Mouse (Mus musculus): Measurements from ENCODE around the gene Thsd7a. TPM values are rescaled to one million over a fixed set of nuclear protein-coding genes. Genes with fewer than 3 reads are reported as not detected.

Thsd7a gene
- 2.7 TPM in 2 replicates for polyA plus RNA-seq (2016; fragmentation: Nextera tagmentation; extraction: Ambion mirVana)

- no peaks in the 10 kb centered on the region for H3K9me3 ChIP-seq
- H3K4me3 ChIP-seq, result peak within 1 kb of the TSS; percentile 79
- H3K4me1 ChIP-seq, result no peaks in the 10 kb centered on the region
- peak; percentile 80 for DNase-seq (ENCODE audit: low spot score)
- H3K27me3 ChIP-seq (ENCODE audit: insufficient read depth, poor library complexity, severe bottlenecking), result no peaks in the 10 kb centered on the region
- peak within 1 kb of the TSS; percentile 84 for H3K27ac ChIP-seq
- H3K36me3 ChIP-seq, result no peaks in the 10 kb centered on the region
- WGBS, result under 1% methylated on average over 56 of the region's 56 CpGs
Observed at GRCm38 (mm10) chr6:12748787-12749530, at the start of gene Thsd7a. TSS of gene Thsd7a (minus strand) at chr6:12749410.

- no peak overlapping the region for H3K27ac ChIP-seq
- H3K36me3 ChIP-seq, result no peaks in the 10 kb centered on the region
- no peaks in the 10 kb centered on the region for H3K9me3 ChIP-seq
- H3K27me3 ChIP-seq (ENCODE audit: insufficient read depth, poor library complexity, severe bottlenecking), result no peaks in the 10 kb centered on the region
- no peaks in the 10 kb centered on the region for H3K4me1 ChIP-seq
- no peak overlapping the region for H3K4me3 ChIP-seq
- DNase-seq (ENCODE audit: low spot score), result no peak
- WGBS, result 69% methylated on average over 2 of the region's 2 CpGs
Observed at GRCm38 (mm10) chr6:12787129-12787528, 37.9 kb upstream of the Thsd7a start.

DNA sequence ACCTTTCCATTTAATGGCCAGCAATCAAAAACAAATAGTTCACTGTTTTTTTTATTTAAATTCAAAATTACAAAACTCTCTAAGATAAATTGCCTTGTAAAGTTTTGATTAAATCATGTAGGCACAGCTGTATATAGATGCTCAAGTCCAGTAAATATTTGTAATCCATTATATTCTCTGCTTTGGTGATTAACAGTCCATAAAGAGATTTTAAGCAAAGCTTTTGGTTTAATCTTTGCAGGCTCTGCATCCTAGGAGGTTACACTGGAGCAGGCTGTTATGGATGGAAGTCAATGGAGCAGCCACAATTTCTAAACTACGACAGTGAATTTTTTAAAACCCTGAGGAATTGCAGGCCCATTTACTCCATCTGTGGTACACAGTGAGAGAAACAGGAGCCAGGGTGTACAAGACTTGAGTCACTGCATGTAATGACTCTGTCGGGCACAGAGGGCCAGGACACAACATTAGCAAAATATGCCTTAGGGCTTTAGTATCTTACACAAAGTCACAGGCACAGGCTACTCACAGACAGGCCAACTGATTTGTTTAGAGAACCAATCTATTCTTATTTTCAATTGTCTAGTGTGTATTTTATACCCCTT is 37.3 kb upstream of the Thsd7a start:
- H3K4me3 ChIP-seq, result no peak overlapping the region
- no peaks in the 10 kb centered on the region for H3K27me3 ChIP-seq (ENCODE audit: insufficient read depth, poor library complexity, severe bottlenecking)
- H3K27ac ChIP-seq, result no peak overlapping the region
- no peaks in the 10 kb centered on the region for H3K36me3 ChIP-seq
- no peaks in the 10 kb centered on the region for H3K9me3 ChIP-seq
- H3K4me1 ChIP-seq, result no peaks in the 10 kb centered on the region
- no peak for DNase-seq (ENCODE audit: low spot score)
- WGBS, result 73% methylated on average over 2 of the region's 2 CpGs

DNA sequence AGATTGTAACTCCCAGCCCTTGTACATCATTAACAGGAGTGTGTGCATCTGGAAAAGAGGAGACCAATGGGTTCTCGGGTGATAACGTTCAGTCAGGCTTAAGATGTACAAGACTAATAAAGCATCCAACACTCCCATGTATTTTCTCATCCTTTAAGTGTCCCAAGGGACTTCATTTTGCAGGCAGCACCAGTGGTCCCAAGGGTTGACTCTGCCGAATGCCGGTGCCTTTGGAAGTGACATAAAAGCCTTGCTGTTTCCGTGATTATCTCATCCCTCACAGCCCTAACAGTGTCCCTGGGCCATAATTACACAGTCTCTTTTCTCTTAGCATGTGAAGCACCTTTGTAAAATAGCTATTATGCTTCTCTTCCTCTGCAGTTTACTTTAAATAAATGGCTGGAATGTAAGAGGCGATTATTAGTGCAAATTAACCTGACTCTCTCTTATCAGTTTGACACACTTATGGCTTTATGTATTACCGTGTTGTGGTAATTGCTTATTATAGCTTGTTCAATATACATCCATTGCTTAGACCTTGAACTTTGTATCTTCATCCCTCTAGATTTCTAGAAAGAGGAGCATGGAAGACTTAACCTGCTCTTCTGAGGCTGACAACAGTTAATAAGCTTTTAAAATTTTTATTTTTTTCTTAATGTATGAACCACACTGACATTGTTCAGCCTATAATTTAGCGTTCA is 35.9 kb upstream of the Thsd7a start:
- Histone ChIP-seq H3K27me3 (ENCODE audit: insufficient read depth, poor library complexity, severe bottlenecking) (no peaks in the 10 kb centered on the region), H3K4me3 (no peak overlapping the region), H3K4me1 (no peaks in the 10 kb centered on the region), H3K9me3 (no peaks in the 10 kb centered on the region), H3K27ac (no peak overlapping the region), H3K36me3 (no peaks in the 10 kb centered on the region)
- DNase-seq (ENCODE audit: low spot score), result no peak
- 83% methylated on average over 8 of the region's 8 CpGs for WGBS

DNA sequence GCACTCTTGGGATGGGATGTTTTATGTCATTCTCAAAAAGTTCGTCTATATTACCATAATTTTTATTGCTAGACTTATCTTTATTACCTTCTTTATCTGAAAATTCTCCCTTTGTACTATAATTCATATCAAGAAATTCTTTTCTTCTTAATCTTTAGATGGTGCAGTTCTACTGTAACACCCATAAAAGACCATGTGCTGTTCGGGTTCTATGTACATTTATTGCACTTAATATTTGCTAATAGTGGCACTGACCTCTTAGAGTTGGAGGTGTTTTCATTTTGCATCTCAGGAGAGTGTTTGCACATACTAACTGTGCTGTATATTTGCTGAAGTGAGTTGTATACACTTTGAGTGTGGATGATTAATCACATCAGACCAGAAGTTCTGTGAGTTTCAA is 23.6 kb upstream of the Thsd7a start:
- no peaks in the 10 kb centered on the region for H3K4me1 ChIP-seq
- no peak overlapping the region for H3K27ac ChIP-seq
- no peaks in the 10 kb centered on the region for H3K27me3 ChIP-seq (ENCODE audit: insufficient read depth, poor library complexity, severe bottlenecking)
- no peaks in the 10 kb centered on the region for H3K36me3 ChIP-seq
- no peak for DNase-seq (ENCODE audit: low spot score)
- H3K4me3 ChIP-seq, result no peak overlapping the region
- WGBS, result 68% methylated on average over 2 of the region's 2 CpGs
- no peaks in the 10 kb centered on the region for H3K9me3 ChIP-seq

- no peak for DNase-seq (ENCODE audit: low spot score)
- H3K36me3 ChIP-seq, result no peaks in the 10 kb centered on the region
- H3K4me1 ChIP-seq, result no peaks in the 10 kb centered on the region
- WGBS, result 80% methylated on average over 6 of the region's 6 CpGs
- no peaks in the 10 kb centered on the region for H3K27me3 ChIP-seq (ENCODE audit: insufficient read depth, poor library complexity, severe bottlenecking)
- H3K4me3 ChIP-seq, result no peak overlapping the region
- no peak overlapping the region for H3K27ac ChIP-seq
- H3K9me3 ChIP-seq, result no peaks in the 10 kb centered on the region
Observed at GRCm38 (mm10) chr6:12765191-12765590, 16.0 kb upstream of the Thsd7a start.

DNA sequence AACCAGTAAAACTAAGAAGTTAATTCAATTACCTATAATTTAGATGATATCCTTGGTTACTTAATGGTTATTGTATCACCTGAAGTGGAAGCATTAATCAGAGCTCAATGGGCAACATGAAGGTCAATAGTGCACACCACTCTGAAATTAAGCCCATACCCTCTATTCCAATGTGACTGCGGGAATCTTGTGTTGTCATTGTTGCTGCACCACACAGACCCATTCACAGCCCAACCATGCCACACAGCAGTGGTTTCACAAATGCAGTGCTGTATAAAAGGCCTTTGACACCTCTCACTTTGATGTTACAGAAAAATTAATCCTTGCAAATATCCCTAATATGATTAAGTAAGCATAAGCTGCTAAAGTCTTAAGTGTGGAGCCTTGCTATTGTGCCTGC is 15.4 kb upstream of the Thsd7a start:
- Histone ChIP-seq H3K27ac (no peak overlapping the region), H3K27me3 (ENCODE audit: insufficient read depth, poor library complexity, severe bottlenecking) (no peaks in the 10 kb centered on the region), H3K4me1 (no peaks in the 10 kb centered on the region), H3K36me3 (no peaks in the 10 kb centered on the region), H3K9me3 (no peaks in the 10 kb centered on the region), H3K4me3 (no peak overlapping the region)
- DNase-seq (ENCODE audit: low spot score), result no peak
- WGBS, result 73% methylated on average over 1 of the region's 1 CpGs

- Histone ChIP-seq H3K27ac (no peak overlapping the region), H3K4me3 (no peak overlapping the region), H3K9me3 (no peaks in the 10 kb centered on the region), H3K36me3 (no peaks in the 10 kb centered on the region), H3K27me3 (ENCODE audit: insufficient read depth, poor library complexity, severe bottlenecking) (no peaks in the 10 kb centered on the region), H3K4me1 (no peaks in the 10 kb centered on the region)
- WGBS, result 89% methylated on average over 3 of the region's 3 CpGs
- no peak for DNase-seq (ENCODE audit: low spot score)
Observed at GRCm38 (mm10) chr6:12763816-12764215, 14.6 kb upstream of the Thsd7a start.

- 82% methylated on average over 8 of the region's 8 CpGs for WGBS
- no peak overlapping the region for H3K27ac ChIP-seq
- no peaks in the 10 kb centered on the region for H3K9me3 ChIP-seq
- H3K27me3 ChIP-seq (ENCODE audit: insufficient read depth, poor library complexity, severe bottlenecking), result no peaks in the 10 kb centered on the region
- DNase-seq (ENCODE audit: low spot score), result no peak
- no peak overlapping the region for H3K4me3 ChIP-seq
- no peaks in the 10 kb centered on the region for H3K36me3 ChIP-seq
- H3K4me1 ChIP-seq, result no peaks in the 10 kb centered on the region
Observed at GRCm38 (mm10) chr6:12759328-12760193, 10.4 kb upstream of the Thsd7a start.

- no peak overlapping the region for H3K4me3 ChIP-seq
- H3K27ac ChIP-seq, result no peak overlapping the region
- DNase-seq (ENCODE audit: low spot score), result no peak
- no peaks in the 10 kb centered on the region for H3K4me1 ChIP-seq
- H3K27me3 ChIP-seq (ENCODE audit: insufficient read depth, poor library complexity, severe bottlenecking), result no peaks in the 10 kb centered on the region
- H3K9me3 ChIP-seq, result no peaks in the 10 kb centered on the region
- H3K36me3 ChIP-seq, result no peaks in the 10 kb centered on the region
Observed at GRCm38 (mm10) chr6:12752297-12752696, 3.1 kb upstream of the Thsd7a start.

DNA sequence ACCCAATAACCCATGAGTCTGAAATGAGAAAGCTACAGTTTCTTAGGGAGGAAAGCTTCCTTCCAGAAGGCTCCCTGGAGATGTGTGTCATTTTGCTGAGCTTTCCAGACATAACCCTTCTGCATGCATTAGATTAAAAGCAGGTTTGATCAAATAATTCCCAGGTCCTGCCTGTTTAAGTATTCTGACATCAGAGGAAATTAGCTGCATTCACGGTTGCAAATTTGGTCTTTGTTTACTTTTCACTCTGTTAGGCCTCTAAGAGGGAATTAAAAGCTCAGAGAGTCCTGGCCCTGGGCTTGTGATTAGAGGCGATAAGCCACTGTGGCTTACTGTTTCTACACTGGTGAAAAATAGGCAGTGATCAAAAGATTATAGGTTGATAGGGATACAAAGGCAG is 1.2 kb upstream of the Thsd7a start:
- Histone ChIP-seq H3K4me1 (no peaks in the 10 kb centered on the region), H3K9me3 (no peaks in the 10 kb centered on the region), H3K27ac (no peak overlapping the region), H3K27me3 (ENCODE audit: insufficient read depth, poor library complexity, severe bottlenecking) (no peaks in the 10 kb centered on the region), H3K36me3 (no peaks in the 10 kb centered on the region), H3K4me3 (no peak overlapping the region)
- no peak for DNase-seq (ENCODE audit: low spot score)
- WGBS, result 28% methylated on average over 2 of the region's 2 CpGs

- Histone ChIP-seq H3K27me3 (ENCODE audit: insufficient read depth, poor library complexity, severe bottlenecking) (no peaks in the 10 kb centered on the region), H3K36me3 (no peaks in the 10 kb centered on the region), H3K4me1 (no peaks in the 10 kb centered on the region), H3K27ac (peak overlapping the region; percentile 84; the same call in 1 of the 2 replicates), H3K4me3 (peak overlapping the region; percentile 79), H3K9me3 (no peaks in the 10 kb centered on the region)
- DNase-seq (ENCODE audit: low spot score), result no peak
- 23% methylated on average over 12 of the region's 12 CpGs for WGBS
Observed at GRCm38 (mm10) chr6:12749531-12750210, 461 bp upstream of the Thsd7a start.
